Mouse (Mus musculus) limb, embryonic 15.5 days (tissue): ENCODE data around the gene Hs2st1. TPM values are rescaled to one million over a fixed set of nuclear protein-coding genes. Genes with fewer than 3 reads are reported as not detected.
"Not testable (repeated sequence)": the region's sequence is repeated elsewhere in the genome, so short reads cannot be mapped to it uniquely, and the experiment has no call there.

ENCODE experiments used
- ATAC-seq: fragments of 200-750 bp; cut with Nextera tagmentation; 2 replicates; pipeline ENCODE4 v1.8.0; 2017; ENCODE audit warnings: low read depth, moderate TSS enrichment; ENCODE audit not compliant: insufficient number of reproducible peaks, low FRiP score, low TSS enrichment
- H3K27ac ChIP-seq: fragments of 300-500 bp; sonication (generic); 2 replicates; pipeline ENCODE4 v1.5.1; 2015; ENCODE audit warnings: moderate library complexity, mild to moderate bottlenecking, inconsistent platforms
- H3K27me3 ChIP-seq: fragments of 300-500 bp; sonication (generic); 2 replicates; pipeline ENCODE4 v1.6.1; 2015; ENCODE audit warnings: inconsistent platforms
- H3K36me3 ChIP-seq: fragments of 300-500 bp; sonication (generic); 2 replicates; pipeline ENCODE4 v1.6.1; 2015; ENCODE audit warnings: inconsistent platforms
- H3K4me1 ChIP-seq: fragments of 300-500 bp; sonication (generic); 2 replicates; pipeline ENCODE4 v1.6.1; 2015; ENCODE audit warnings: inconsistent platforms
- H3K4me2 ChIP-seq: fragments of 300-500 bp; sonication (generic); 2 replicates; pipeline ENCODE4 v1.6.1; 2015; ENCODE audit warnings: mild to moderate bottlenecking, inconsistent platforms
- H3K4me3 ChIP-seq: fragments of 300-500 bp; sonication (generic); 2 replicates; pipeline ENCODE4 v1.5.1; 2015; ENCODE audit warnings: mild to moderate bottlenecking, inconsistent platforms
- H3K9ac ChIP-seq: fragments of 300-500 bp; sonication (generic); 2 replicates; pipeline ENCODE4 v1.6.1; 2015; ENCODE audit warnings: inconsistent platforms
- H3K9me3 ChIP-seq: fragments of 300-500 bp; sonication (generic); 2 replicates; pipeline ENCODE4 v1.6.1; 2016; ENCODE audit warnings: inconsistent platforms
- whole genome bisulfite sequencing: fragments of 180-500 bp; shearing (Covaris S2); methylation state at CpG from one replicate; pipeline ENCODE4 v1.1.7; 2015; 5-methylcytosine and 5-hydroxymethylcytosine counted together
- polyA plus RNA-seq: library from polyadenylated mRNA; unstranded; fragments of >200 nt; fragmentation: Nextera tagmentation; extraction: Ambion mirVana; gene quantifications from 2 replicates; pipeline ENCODE4 v1.2.1, GENCODE M21; 2015

Hs2st1 gene
- polyA plus RNA-seq, 1 experiment from 2014 or later: 13.5 TPM

DNA sequence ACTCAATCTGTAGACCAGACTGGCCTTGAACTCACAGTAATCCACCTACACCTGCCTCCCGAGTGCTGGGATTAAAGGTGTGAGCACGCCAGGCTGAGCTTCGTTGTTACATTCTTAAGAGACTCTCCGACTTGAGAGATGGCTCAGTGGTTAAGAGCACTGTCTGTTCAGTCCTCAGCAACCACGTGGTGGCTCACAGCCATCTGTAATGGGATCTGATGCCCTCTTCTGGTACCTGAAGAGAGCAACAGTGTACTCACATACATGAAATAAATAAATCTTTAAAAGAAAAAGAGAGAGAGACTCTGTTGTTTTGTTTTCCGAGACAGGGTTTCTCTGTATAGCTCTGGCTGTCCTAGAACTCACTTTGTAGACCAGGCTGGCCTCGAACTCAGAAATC, 35.8 kb upstream of the Hs2st1 start:
- WGBS: 74% methylated on average over 7 of the region's 7 CpGs
- ATAC-seq, H3K4me3 ChIP-seq, H3K4me1 ChIP-seq, H3K27ac ChIP-seq, H3K36me3 ChIP-seq, H3K27me3 ChIP-seq, H3K9ac ChIP-seq, H3K9me3 ChIP-seq, H3K4me2 ChIP-seq: not testable (repeated sequence)

GRCm38 (mm10) chr3:144604205-144604604, 34.2 kb upstream of the Hs2st1 start:
- H3K4me1 ChIP-seq: peaks cover 9% of the 10 kb centered on the region; the same call in 1 of the 2 replicates
- H3K36me3 ChIP-seq: peaks cover 12% of the 10 kb centered on the region
- H3K4me2 ChIP-seq: no peak overlapping the region
- H3K4me3 ChIP-seq: no peak overlapping the region
- no peaks in the 10 kb centered on the region for H3K9me3 ChIP-seq
- H3K27ac ChIP-seq: no peak overlapping the region
- WGBS: 66% methylated on average over 7 of the region's 7 CpGs
- ATAC-seq: no peak
- no peak overlapping the region for H3K9ac ChIP-seq
- H3K27me3 ChIP-seq: no peaks in the 10 kb centered on the region

- Histone ChIP-seq H3K27me3 (no peaks in the 10 kb centered on the region), H3K4me1 (peaks cover 9% of the 10 kb centered on the region; the same call in 1 of the 2 replicates), H3K27ac (no peak overlapping the region), H3K9me3 (no peaks in the 10 kb centered on the region), H3K4me2 (no peak overlapping the region), H3K4me3 (no peak overlapping the region), H3K9ac (no peak overlapping the region), H3K36me3 (peaks cover 15% of the 10 kb centered on the region)
- WGBS: 81% methylated on average over 3 of the region's 3 CpGs
- ATAC-seq: no peak
These were observed 33.6 kb upstream of the Hs2st1 start for GRCm38 (mm10) chr3:144603558-144603957.

DNA sequence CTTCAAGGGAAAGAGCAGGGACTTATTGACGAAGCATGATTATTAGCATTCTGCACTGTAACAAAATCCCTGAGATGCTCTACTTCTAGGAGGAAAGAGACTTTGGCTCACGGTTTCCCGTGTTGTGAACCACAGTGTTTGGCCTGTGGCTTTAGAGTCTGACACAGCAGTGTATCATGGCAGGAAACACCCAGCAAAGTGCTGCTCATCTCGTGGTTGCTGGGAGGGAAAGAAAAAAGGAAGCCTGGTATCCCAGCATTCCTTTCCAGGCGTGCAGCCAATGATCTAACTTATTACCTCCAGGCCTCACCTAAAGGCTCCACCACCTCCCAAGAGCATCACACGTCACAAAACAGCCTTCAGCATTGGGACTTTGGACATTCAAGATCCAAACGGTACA, 32.8 kb upstream of the Hs2st1 start:
- no peaks in the 10 kb centered on the region for H3K27me3 ChIP-seq
- no peak for ATAC-seq
- H3K4me3 ChIP-seq: no peak overlapping the region
- 51% methylated on average over 7 of the region's 7 CpGs for WGBS
- no peak overlapping the region for H3K9ac ChIP-seq
- H3K4me1 ChIP-seq: peaks cover 9% of the 10 kb centered on the region; the same call in 1 of the 2 replicates
- no peak overlapping the region for H3K27ac ChIP-seq
- no peaks in the 10 kb centered on the region for H3K9me3 ChIP-seq
- H3K36me3 ChIP-seq: peaks cover 22% of the 10 kb centered on the region
- no peak overlapping the region for H3K4me2 ChIP-seq

DNA sequence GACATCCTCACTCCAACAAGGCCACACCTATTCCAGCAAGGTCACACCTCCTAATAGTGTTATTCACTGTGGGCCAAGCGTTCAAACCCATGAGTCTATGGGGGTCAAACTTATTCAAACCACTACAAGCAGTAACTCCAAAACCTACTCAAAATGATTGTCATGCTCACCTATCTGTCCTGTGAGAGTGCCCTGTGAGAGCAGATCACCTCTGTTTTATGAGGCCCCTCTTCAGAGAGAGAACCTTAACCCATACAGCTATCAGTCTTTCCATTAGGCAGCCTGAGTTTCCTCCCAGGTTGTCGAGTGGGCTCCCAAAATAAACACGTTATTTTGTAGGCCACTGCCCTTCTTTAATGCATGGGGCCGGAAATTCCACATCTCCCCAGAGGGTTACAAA, 32.4 kb upstream of the Hs2st1 start:
- no peak overlapping the region for H3K4me3 ChIP-seq
- peaks cover 9% of the 10 kb centered on the region; the same call in 1 of the 2 replicates for H3K4me1 ChIP-seq
- H3K27ac ChIP-seq: no peak overlapping the region
- no peak overlapping the region for H3K9ac ChIP-seq
- H3K4me2 ChIP-seq: no peak overlapping the region
- no peaks in the 10 kb centered on the region for H3K27me3 ChIP-seq
- no peaks in the 10 kb centered on the region for H3K9me3 ChIP-seq
- no peak for ATAC-seq
- WGBS: 52% methylated on average over 4 of the region's 4 CpGs
- H3K36me3 ChIP-seq: peaks cover 25% of the 10 kb centered on the region

DNA sequence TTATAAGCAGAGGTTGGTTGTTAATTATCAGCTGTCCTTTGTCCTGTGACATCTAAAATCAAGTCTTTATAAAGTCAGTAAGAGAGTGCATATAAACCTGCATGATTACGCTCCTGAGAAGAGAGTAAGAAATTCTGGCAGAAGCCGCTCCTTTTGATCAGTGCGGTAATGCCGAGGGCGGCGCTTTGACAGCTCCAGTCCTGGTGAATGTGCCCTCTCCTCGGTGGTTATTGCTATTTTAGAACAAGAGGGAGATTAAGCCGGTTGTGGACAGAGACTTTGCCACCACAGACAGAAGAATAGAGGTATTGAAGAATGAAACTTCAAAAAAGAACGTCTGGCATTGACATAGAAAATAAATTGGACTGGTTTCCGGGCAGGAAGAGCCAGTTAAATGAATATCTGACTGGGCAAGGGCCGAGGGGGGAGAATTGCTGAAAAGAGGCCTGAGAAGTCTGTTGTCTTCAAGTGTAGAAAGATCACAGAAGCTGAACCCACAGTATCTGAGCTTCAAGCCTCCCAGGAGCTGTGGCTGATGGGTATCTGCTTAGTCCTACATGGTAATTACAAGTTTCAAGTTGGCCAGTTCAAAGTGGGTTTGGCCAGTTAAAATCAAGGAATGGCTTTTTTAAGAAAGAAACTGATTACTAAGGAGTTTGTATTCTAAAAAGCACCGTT, 27.9 kb upstream of the Hs2st1 start:
- no peak for ATAC-seq
- Histone ChIP-seq H3K36me3 (peaks cover 42% of the 10 kb centered on the region), H3K4me1 (peaks cover 8% of the 10 kb centered on the region; the same call in 1 of the 2 replicates), H3K4me3 (no peak overlapping the region), H3K27ac (no peak overlapping the region), H3K9me3 (no peaks in the 10 kb centered on the region), H3K27me3 (no peaks in the 10 kb centered on the region), H3K9ac (no peak overlapping the region), H3K4me2 (no peak overlapping the region)
- 78% methylated on average over 12 of the region's 12 CpGs for WGBS

GRCm38 (mm10) chr3:144597121-144597520, 27.1 kb upstream of the Hs2st1 start:
- WGBS: 84% methylated on average over 4 of the region's 4 CpGs
- H3K36me3 ChIP-seq: peaks cover 42% of the 10 kb centered on the region

GRCm38 (mm10) chr3:144592992-144593785, 23.2 kb upstream of the Hs2st1 start:
- no peak for ATAC-seq
- Histone ChIP-seq H3K4me1 (no peaks in the 10 kb centered on the region), H3K9me3 (no peaks in the 10 kb centered on the region), H3K36me3 (peaks cover 49% of the 10 kb centered on the region), H3K27me3 (no peaks in the 10 kb centered on the region), H3K4me3 (no peak overlapping the region), H3K9ac (no peak overlapping the region), H3K4me2 (no peak overlapping the region), H3K27ac (no peak overlapping the region)
- WGBS: 88% methylated on average over 9 of the region's 9 CpGs

More at GRCm38 (mm10) chr3:144597121-144597520, 27.1 kb upstream of the Hs2st1 start:
- H3K9me3 ChIP-seq: no peaks in the 10 kb centered on the region
- no peaks in the 10 kb centered on the region for H3K27me3 ChIP-seq
- H3K4me2 ChIP-seq: no peak overlapping the region
- ATAC-seq: no peak
- H3K4me1 ChIP-seq: no peaks in the 10 kb centered on the region; the same call in 1 of the 2 replicates
- no peak overlapping the region for H3K4me3 ChIP-seq
- no peak overlapping the region for H3K27ac ChIP-seq
- H3K9ac ChIP-seq: no peak overlapping the region

DNA sequence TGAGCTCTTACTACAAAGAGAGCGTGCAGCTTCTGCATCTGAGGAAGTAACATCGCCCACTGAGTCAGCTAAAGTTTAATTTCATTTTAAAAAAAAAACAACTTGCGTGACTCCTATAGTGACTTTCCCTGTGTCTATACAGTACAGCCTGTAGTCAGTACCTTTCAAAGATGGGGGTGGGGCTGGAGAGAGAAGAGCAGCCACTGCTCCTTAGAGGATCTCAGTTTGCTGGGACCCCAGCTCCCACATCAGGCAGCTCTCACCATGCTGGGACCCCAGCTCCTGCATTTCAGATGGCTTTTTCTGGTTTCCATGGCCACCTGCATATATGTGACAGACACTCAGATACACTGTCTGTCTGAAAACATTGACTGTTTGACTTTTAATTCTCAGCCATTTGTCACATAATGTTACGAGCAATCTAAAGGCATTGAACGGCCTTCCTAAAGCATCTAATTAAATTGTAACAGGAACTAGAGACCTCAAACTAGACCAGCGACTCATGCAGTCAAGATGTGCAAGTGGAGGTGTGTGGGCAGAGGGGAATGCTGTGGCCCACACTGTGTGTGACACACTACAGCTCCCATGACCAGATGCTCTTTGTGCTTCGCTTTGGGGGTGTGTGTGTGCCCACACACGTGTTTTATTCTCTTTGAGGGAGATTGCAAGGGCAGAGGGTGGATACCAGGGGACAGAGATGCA, 19.4 kb upstream of the Hs2st1 start:
- Histone ChIP-seq H3K4me2 (no peak overlapping the region), H3K27ac (no peak overlapping the region), H3K9me3 (no peaks in the 10 kb centered on the region), H3K9ac (no peak overlapping the region), H3K4me3 (no peak overlapping the region), H3K4me1 (peaks cover 3% of the 10 kb centered on the region), H3K36me3 (peaks cover 30% of the 10 kb centered on the region), H3K27me3 (no peaks in the 10 kb centered on the region)
- 82% methylated on average over 8 of the region's 8 CpGs for WGBS
- ATAC-seq: no peak

- H3K4me2 ChIP-seq: no peak overlapping the region
- H3K9me3 ChIP-seq: no peaks in the 10 kb centered on the region
- no peak overlapping the region for H3K4me3 ChIP-seq
- 63% methylated on average over 7 of the region's 7 CpGs for WGBS
- peaks cover 42% of the 10 kb centered on the region for H3K36me3 ChIP-seq
- H3K9ac ChIP-seq: no peak overlapping the region
- H3K27me3 ChIP-seq: no peaks in the 10 kb centered on the region
- H3K27ac ChIP-seq: peak overlapping the region; percentile 69
- no peak for ATAC-seq
- peaks cover 3% of the 10 kb centered on the region for H3K4me1 ChIP-seq
These were observed 16.8 kb upstream of the Hs2st1 start for GRCm38 (mm10) chr3:144586731-144587130.

GRCm38 (mm10) chr3:144584789-144585553, 15.0 kb upstream of the Hs2st1 start:
- Histone ChIP-seq H3K4me1 (peaks cover 3% of the 10 kb centered on the region), H3K9me3 (no peaks in the 10 kb centered on the region), H3K27me3 (no peaks in the 10 kb centered on the region), H3K9ac (no peak overlapping the region), H3K4me2 (no peak overlapping the region), H3K36me3 (peaks cover 40% of the 10 kb centered on the region), H3K27ac (0 out of 2 replicates have a peak overlapping the region, but pooled peaks have one; percentile 47), H3K4me3 (no peak overlapping the region)
- WGBS: 75% methylated on average over 6 of the region's 6 CpGs
- no peak for ATAC-seq
